Mouse (Mus musculus) adipocyte (in vitro differentiated cells): Measurements from ENCODE around the gene Fam241b.
"Not testable (repeated sequence)": the region's sequence is repeated elsewhere in the genome, so short reads cannot be mapped to it uniquely, and the experiment has no call there.

Experiments
- DNase-seq: peaks from one replicate; pipeline ENCODE4 v3.0.0-alpha.2; 2016; ENCODE audit warnings: low spot score

The Fam241b gene

GRCm38 (mm10) chr10:62128316-62128951, 15.3 kb downstream of the Fam241b start:
- no peak for DNase-seq

- no peak for DNase-seq
These were observed 15.9 kb downstream of the Fam241b start for GRCm38 (mm10) chr10:62127711-62128231.

- no peak for DNase-seq
These were observed 16.6 kb downstream of the Fam241b start for GRCm38 (mm10) chr10:62127137-62127536.

- no peak for DNase-seq
These were observed 29.7 kb downstream of the Fam241b start for GRCm38 (mm10) chr10:62113865-62114647.

GRCm38 (mm10) chr10:62111207-62111576, 32.5 kb downstream of the Fam241b start:
- DNase-seq: no peak

GRCm38 (mm10) chr10:62110504-62111206, 33.1 kb downstream of the Fam241b start:
- no peak for DNase-seq

GRCm38 (mm10) chr10:62107048-62107447, 36.7 kb downstream of the Fam241b start:
- no peak for DNase-seq

GRCm38 (mm10) chr10:62104835-62105576, 38.7 kb downstream of the Fam241b start:
- DNase-seq: peak; percentile 60

GRCm38 (mm10) chr10:62101504-62102439, 41.9 kb downstream of the Fam241b start:
- DNase-seq: peak; percentile 34

GRCm38 (mm10) chr10:62099749-62100403, 43.8 kb downstream of the Fam241b start:
- DNase-seq: no peak

- no peak for DNase-seq
These were observed 49.3 kb downstream of the Fam241b start for GRCm38 (mm10) chr10:62094401-62094800.

GRCm38 (mm10) chr10:62093903-62094302, 49.8 kb downstream of the Fam241b start:
- no peak for DNase-seq

GRCm38 (mm10) chr10:62089486-62089885, 54.2 kb downstream of the Fam241b start:
- no peak for DNase-seq

GRCm38 (mm10) chr10:62089071-62089470, 54.6 kb downstream of the Fam241b start:
- no peak for DNase-seq

GRCm38 (mm10) chr10:62088411-62088810, 55.3 kb downstream of the Fam241b start:
- DNase-seq: no peak

- no peak for DNase-seq
These were observed 56.9 kb downstream of the Fam241b start for GRCm38 (mm10) chr10:62086826-62087225.

GRCm38 (mm10) chr10:62086044-62086443, 57.7 kb downstream of the Fam241b start:
- DNase-seq: no peak

- DNase-seq: no peak
These were observed 67.2 kb downstream of the Fam241b start for GRCm38 (mm10) chr10:62076248-62077134.

GRCm38 (mm10) chr10:62071346-62071745, 72.4 kb downstream of the Fam241b start:
- DNase-seq: not testable (repeated sequence)
